Mouse (Mus musculus) liver, adult 10 weeks (tissue): ENCODE measurements around the gene Sspn. TPM values are rescaled to one million over a fixed set of nuclear protein-coding genes. Genes with fewer than 3 reads are reported as not detected.

Experiments used
- polyA plus RNA-seq: library from polyadenylated mRNA; stranded (reverse); fragments of 350-450 nt; fragmentation: Illumina TruSeq; extraction: RNeasy Lipid Tissue Mini Kit (QIAGEN cat#74804); gene quantifications from one replicate; pipeline ENCODE4 v1.2.3, GENCODE M21; 2014; ENCODE audit warnings: low read depth, low replicate concordance

Sspn gene
- 0.93 TPM for polyA plus RNA-seq

GRCm38 (mm10) chr6:145931341-145931740, at the start of gene Sspn:
TSS of gene Sspn (plus strand) at chr6:145931641.

Other genes starting within 250 kb of the Sspn start
- gene Rassf8, start 184.9 kb upstream of the Sspn start, polyA plus RNA-seq: 23.7 TPM
- 0.08 TPM for gene Bhlhe41, start 66.1 kb upstream of the Sspn start, polyA plus RNA-seq